Mouse (Mus musculus): ENCODE data around the gene Soat2. TPM values are rescaled to one million over a fixed set of nuclear protein-coding genes. Genes with fewer than 3 reads are reported as not detected.
"Not testable (repeated sequence)": the region's sequence is repeated elsewhere in the genome, so short reads cannot be mapped to it uniquely, and the experiment has no call there.

The Soat2 gene
- polyA plus RNA-seq, 1 experiment from 2014 or later: 0.28 TPM

GRCm38 (mm10) chr15:102152646-102153045 lies 2.3 kb downstream of the Soat2 start:
- TF ChIP-seq CTCF (IDR thresholded peaks at IDR 0.05; ENCODE audit: low read depth): no peak
- no peak for DNase-seq (ENCODE audit: low spot score)
- H3K4me3 ChIP-seq (replicated peaks; ENCODE audit: low read depth, low read length): no peak overlapping the region
- H3K27me3 ChIP-seq (ENCODE audit: insufficient read depth, low read length): no peaks in the 10 kb centered on the region
- no peaks in the 10 kb centered on the region for H3K9me3 ChIP-seq (replicated peaks; ENCODE audit: low read length)
- H3K27ac ChIP-seq: no peak overlapping the region
- 0 out of 2 replicates have a peak, but pooled peaks cover 3% of the 10 kb centered on the region for H3K4me1 ChIP-seq (replicated peaks; ENCODE audit: insufficient read depth, low read length)
- H3K9ac ChIP-seq (ENCODE audit: low read depth, low read length): no peak overlapping the region
- 31% methylated on average over 4 of the region's 4 CpGs for WGBS
- ATAC-seq (replicated peaks; ENCODE audit: low FRiP score, low read depth): no peak
- H3K4me2 ChIP-seq (ENCODE audit: low read length): no peak overlapping the region
- no peaks in the 10 kb centered on the region for H3K36me3 ChIP-seq (ENCODE audit: insufficient read depth, low read length)

GRCm38 (mm10) chr15:102155006-102155405 lies 4.7 kb downstream of the Soat2 start:
- not testable (repeated sequence) for H3K9ac ChIP-seq (ENCODE audit: low read depth, low read length); H3K27ac ChIP-seq; H3K4me2 ChIP-seq (ENCODE audit: low read length); DNase-seq (ENCODE audit: low spot score); H3K4me1 ChIP-seq (replicated peaks; ENCODE audit: insufficient read depth, low read length); H3K36me3 ChIP-seq (ENCODE audit: insufficient read depth, low read length); H3K4me3 ChIP-seq (replicated peaks; ENCODE audit: low read depth, low read length); H3K9me3 ChIP-seq (replicated peaks; ENCODE audit: low read length); ATAC-seq (replicated peaks; ENCODE audit: low FRiP score, low read depth); H3K27me3 ChIP-seq (ENCODE audit: insufficient read depth, low read length)
- 88% methylated on average over 6 of the region's 6 CpGs for WGBS
- TF ChIP-seq CTCF (IDR thresholded peaks at IDR 0.05; ENCODE audit: low read depth): peak; percentile 34

GRCm38 (mm10) chr15:102156836-102157235 lies 6.5 kb downstream of the Soat2 start:
- H3K9ac ChIP-seq (ENCODE audit: low read depth, low read length): no peak overlapping the region
- H3K4me3 ChIP-seq (replicated peaks; ENCODE audit: low read depth, low read length): no peak overlapping the region
- no peak for DNase-seq (ENCODE audit: low spot score)
- H3K27ac ChIP-seq: no peak overlapping the region
- no peaks in the 10 kb centered on the region for H3K9me3 ChIP-seq (replicated peaks; ENCODE audit: low read length)
- H3K4me1 ChIP-seq (replicated peaks; ENCODE audit: insufficient read depth, low read length): no peaks in the 10 kb centered on the region
- WGBS: 49% methylated on average over 20 of the region's 20 CpGs
- H3K36me3 ChIP-seq (ENCODE audit: insufficient read depth, low read length): no peaks in the 10 kb centered on the region
- no peak for TF ChIP-seq CTCF (IDR thresholded peaks at IDR 0.05; ENCODE audit: low read depth)
- H3K4me2 ChIP-seq (ENCODE audit: low read length): no peak overlapping the region
- H3K27me3 ChIP-seq (ENCODE audit: insufficient read depth, low read length): no peaks in the 10 kb centered on the region
- no peak for ATAC-seq (replicated peaks; ENCODE audit: low FRiP score, low read depth)

GRCm38 (mm10) chr15:102160415-102161060 lies 10.2 kb downstream of the Soat2 start:
- H3K4me2 ChIP-seq (ENCODE audit: low read length): no peak overlapping the region
- no peak overlapping the region for H3K9ac ChIP-seq (ENCODE audit: low read depth, low read length)
- DNase-seq (ENCODE audit: low spot score): no peak
- H3K4me3 ChIP-seq (replicated peaks; ENCODE audit: low read depth, low read length): no peak overlapping the region
- H3K4me1 ChIP-seq (replicated peaks; ENCODE audit: insufficient read depth, low read length): no peaks in the 10 kb centered on the region
- no peak for ATAC-seq (replicated peaks; ENCODE audit: low FRiP score, low read depth)
- H3K27ac ChIP-seq: no peak overlapping the region
- 70% methylated on average over 25 of the region's 27 CpGs for WGBS
- H3K27me3 ChIP-seq (ENCODE audit: insufficient read depth, low read length): no peaks in the 10 kb centered on the region
- H3K9me3 ChIP-seq (replicated peaks; ENCODE audit: low read length): no peaks in the 10 kb centered on the region
- no peak for TF ChIP-seq CTCF (IDR thresholded peaks at IDR 0.05; ENCODE audit: low read depth)
- no peaks in the 10 kb centered on the region for H3K36me3 ChIP-seq (ENCODE audit: insufficient read depth, low read length)

- ATAC-seq (replicated peaks; ENCODE audit: low FRiP score, low read depth) (no peak), DNase-seq (ENCODE audit: low spot score) (no peak)
- H3K4me2 ChIP-seq (ENCODE audit: low read length): no peak overlapping the region
- 58% methylated on average over 3 of the region's 3 CpGs for WGBS
- H3K4me3 ChIP-seq (replicated peaks; ENCODE audit: low read depth, low read length): no peak overlapping the region
- no peaks in the 10 kb centered on the region for H3K9me3 ChIP-seq (replicated peaks; ENCODE audit: low read length)
- H3K36me3 ChIP-seq (ENCODE audit: insufficient read depth, low read length): no peaks in the 10 kb centered on the region
- no peaks in the 10 kb centered on the region for H3K27me3 ChIP-seq (ENCODE audit: insufficient read depth, low read length)
- H3K27ac ChIP-seq: no peak overlapping the region
- TF ChIP-seq CTCF (IDR thresholded peaks at IDR 0.05; ENCODE audit: low read depth): no peak
- H3K4me1 ChIP-seq (replicated peaks; ENCODE audit: insufficient read depth, low read length): peaks cover 7% of the 10 kb centered on the region; the same call in 1 of the 2 replicates
- H3K9ac ChIP-seq (ENCODE audit: low read depth, low read length): no peak overlapping the region
These were observed 13.8 kb downstream of the Soat2 start for GRCm38 (mm10) chr15:102163900-102164693.

- H3K27ac ChIP-seq: no peak overlapping the region
- 33% methylated on average over 6 of the region's 6 CpGs for WGBS
- peaks cover 7% of the 10 kb centered on the region; the same call in 1 of the 2 replicates for H3K4me1 ChIP-seq (replicated peaks; ENCODE audit: insufficient read depth, low read length)
- TF ChIP-seq CTCF (IDR thresholded peaks at IDR 0.05; ENCODE audit: low read depth): no peak
- no peaks in the 10 kb centered on the region for H3K27me3 ChIP-seq (ENCODE audit: insufficient read depth, low read length)
- H3K9me3 ChIP-seq (replicated peaks; ENCODE audit: low read length): no peaks in the 10 kb centered on the region
- no peak overlapping the region for H3K9ac ChIP-seq (ENCODE audit: low read depth, low read length)
- no peak overlapping the region for H3K4me3 ChIP-seq (replicated peaks; ENCODE audit: low read depth, low read length)
- no peak for ATAC-seq (replicated peaks; ENCODE audit: low FRiP score, low read depth)
- H3K36me3 ChIP-seq (ENCODE audit: insufficient read depth, low read length): no peaks in the 10 kb centered on the region
- DNase-seq (ENCODE audit: low spot score): no peak
- H3K4me2 ChIP-seq (ENCODE audit: low read length): no peak overlapping the region
These were observed 15.3 kb downstream of the Soat2 start for GRCm38 (mm10) chr15:102165468-102166100.

All from kidney, postnatal 0 days (tissue).